Mouse (Mus musculus): ENCODE data around the gene Nxf3.
"Not testable (repeated sequence)": the region's sequence is repeated elsewhere in the genome, so short reads cannot be mapped to it uniquely, and the experiment has no call there.

Nxf3 gene

DNA sequence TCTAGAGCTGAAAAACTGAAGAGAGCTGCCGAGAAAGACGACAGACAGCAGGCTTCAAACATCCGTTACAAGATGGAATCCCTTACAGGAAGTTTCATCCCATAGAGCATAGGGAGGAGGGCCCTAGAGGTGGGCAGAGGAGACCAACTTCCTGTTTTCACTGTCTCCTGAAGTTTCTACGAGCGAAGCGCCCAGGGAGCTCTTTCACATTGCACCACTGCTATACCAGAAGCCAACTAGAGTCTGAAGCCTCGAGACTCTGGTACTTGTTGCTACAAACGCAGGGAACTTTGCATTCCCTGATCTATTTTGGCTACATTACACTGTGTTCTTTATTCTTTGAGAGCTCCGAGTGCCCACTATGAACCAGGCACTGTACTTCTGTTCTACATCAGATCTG is at the start of gene Nxf3:
Gene Nxf3 (minus strand): TSS at position 101 of the 400 bp plus-strand sequence.
- no peak for DNase-seq (ENCODE audit: low spot score)

DNA sequence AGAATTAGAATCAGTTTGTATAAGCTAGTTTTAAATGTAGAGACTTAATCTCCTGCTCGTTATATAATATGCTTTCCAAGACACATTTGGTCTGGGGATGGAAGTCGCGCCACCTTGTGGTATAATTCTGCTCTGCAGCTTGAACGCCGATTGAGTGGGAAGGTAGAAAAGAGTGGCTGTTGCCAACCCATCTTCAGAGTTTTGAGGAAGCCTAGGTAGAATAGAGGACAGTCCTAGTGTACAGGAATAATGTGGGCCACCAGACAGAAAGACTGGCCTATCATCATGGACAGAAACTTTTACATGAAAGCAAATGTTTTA is 42.6 kb upstream of the Nxf3 start:
- DNase-seq (ENCODE audit: low spot score) = peak; percentile 22

DNA sequence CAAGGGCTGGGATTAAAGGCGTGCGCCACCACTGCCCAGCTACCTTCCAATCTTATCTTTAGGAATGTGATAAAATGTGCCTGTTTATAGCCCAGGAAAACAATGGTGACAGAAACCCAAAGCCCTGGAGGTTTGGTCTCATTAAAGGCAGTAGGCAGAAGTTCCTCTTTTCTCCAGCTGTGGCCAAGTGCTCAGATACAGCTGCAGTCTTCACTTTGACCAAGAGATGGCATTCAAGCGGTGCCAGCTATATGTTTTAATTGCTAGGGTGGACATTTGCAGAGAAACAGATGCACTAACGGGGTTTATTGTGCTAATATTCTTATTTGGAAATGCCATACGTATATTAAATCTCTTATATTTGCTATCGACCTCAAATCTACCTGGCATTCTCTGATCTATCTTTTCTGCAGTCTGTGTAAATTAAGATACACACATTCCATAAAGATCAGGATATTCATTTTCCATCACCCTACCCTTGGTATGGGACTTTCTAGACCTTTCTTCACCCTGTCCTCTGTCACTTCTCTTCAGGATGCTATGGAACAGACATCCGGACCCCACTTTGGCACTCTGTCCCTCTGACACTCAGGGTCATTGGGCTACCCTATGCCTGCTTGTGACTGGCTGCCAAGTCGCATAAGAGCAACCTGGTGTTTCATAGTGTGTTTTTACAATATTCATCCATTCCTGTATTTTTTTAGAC is 42.1 kb upstream of the Nxf3 start:
- no peak for DNase-seq (ENCODE audit: low spot score)

- no peak for DNase-seq (ENCODE audit: low spot score)
These were observed 30.4 kb upstream of the Nxf3 start for GRCm38 (mm10) chrX:136115419-136115961.

- DNase-seq (ENCODE audit: low spot score) = no peak
These were observed 30.0 kb upstream of the Nxf3 start for GRCm38 (mm10) chrX:136115015-136115414.

DNA sequence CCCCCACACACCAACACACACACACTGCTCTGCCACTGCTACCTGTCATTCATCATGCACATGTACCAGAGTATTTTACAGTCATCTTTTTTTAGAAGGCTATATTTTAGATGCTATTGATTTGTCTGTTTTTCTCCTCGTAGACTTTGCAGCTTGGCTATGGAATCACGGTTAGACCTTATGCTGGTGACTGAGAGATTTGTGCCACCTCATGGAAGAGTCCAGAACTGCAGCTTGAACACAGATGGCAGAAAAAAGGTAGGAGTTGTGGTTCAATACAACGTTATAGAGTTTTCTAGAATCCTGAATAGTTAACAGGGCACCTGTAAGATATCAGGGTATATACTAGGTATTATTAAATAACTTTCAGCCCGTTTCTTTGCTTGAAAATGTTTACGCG is 22.9 kb upstream of the Nxf3 start:
- DNase-seq (ENCODE audit: low spot score) = peak; percentile 43

DNA sequence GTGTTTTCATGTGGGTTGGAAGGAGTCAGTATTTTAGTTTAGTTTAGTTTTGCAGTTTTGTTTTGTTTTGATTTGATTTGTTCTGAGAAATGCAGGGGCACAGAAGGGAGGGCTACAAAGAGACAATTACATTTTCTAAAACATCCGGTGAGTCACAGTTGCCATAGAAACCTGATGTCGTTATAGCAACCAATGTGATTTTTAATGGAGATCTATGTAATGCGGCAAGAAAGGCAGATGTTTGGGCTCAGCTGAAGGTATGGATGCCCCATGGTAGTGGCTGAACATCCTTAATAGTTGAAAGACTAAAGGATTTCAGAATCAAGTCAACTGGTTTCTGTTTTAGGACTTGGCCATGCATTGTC is 19.7 kb upstream of the Nxf3 start:
- DNase-seq (ENCODE audit: low spot score) = no peak

GRCm38 (mm10) chrX:136104046-136104723 is 19.1 kb upstream of the Nxf3 start:
- peak; percentile 25 for DNase-seq (ENCODE audit: low spot score)

GRCm38 (mm10) chrX:136094421-136094820 is 9.4 kb upstream of the Nxf3 start:
- no peak for DNase-seq (ENCODE audit: low spot score)

- no peak for DNase-seq (ENCODE audit: low spot score)
These were observed 7.6 kb upstream of the Nxf3 start for GRCm38 (mm10) chrX:136092497-136093279.

DNA sequence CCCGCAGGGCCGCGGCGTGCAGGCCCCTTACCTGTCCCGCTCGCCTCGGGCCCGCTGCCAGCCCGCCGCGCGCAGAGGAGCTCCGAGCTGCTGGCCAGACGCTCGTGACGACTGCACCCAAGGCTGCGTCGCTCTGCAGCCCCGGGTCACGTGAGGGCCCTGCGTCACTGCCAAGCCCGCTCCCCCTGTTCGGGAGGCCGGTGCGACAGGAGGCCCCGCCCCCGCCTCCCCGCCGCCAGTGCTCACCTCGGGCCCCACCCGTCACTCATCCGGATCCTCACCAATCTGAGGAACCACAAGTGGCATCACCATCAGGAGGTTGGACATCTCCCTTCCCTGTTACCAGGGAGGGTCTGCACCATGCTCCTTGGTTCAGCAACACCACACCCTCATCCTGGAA is 17.0 kb downstream of the Nxf3 start, which contains the start of gene Bex2:
Gene Bex2 (minus strand): TSS at position 217 of the 400 bp plus-strand sequence.
- DNase-seq (ENCODE audit: low spot score) = not testable (repeated sequence)

GRCm38 (mm10) chrX:136067201-136067991 is 17.7 kb downstream of the Nxf3 start:
- not testable (repeated sequence) for DNase-seq (ENCODE audit: low spot score)

GRCm38 (mm10) chrX:136060698-136061097 is 24.4 kb downstream of the Nxf3 start:
- no peak for DNase-seq (ENCODE audit: low spot score)

- no peak for DNase-seq (ENCODE audit: low spot score)
These were observed 33.8 kb downstream of the Nxf3 start for GRCm38 (mm10) chrX:136051219-136051618.

- peak; percentile 61 for DNase-seq (ENCODE audit: low spot score)
These were observed 37.5 kb downstream of the Nxf3 start for GRCm38 (mm10) chrX:136047528-136047927.

DNA sequence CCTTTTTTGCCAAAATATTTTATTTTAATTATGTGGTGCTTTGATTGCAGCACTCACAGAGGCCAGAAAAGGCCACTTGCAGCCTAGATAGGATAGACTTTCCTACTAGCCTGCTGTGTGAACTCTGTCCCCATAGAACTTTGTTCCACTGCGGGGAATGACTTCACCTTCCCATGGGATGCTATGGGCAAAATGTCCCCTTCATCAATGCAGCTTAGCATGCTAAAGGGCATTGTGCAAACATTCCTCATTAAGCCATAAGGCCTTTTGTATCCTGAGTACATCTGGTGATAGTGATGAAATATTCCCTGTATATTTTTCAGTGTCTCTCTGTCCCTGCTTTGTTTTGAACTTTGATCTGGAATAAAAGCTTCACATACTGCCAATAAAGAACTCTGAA is 41.3 kb downstream of the Nxf3 start:
- DNase-seq (ENCODE audit: low spot score) = no peak

DNA sequence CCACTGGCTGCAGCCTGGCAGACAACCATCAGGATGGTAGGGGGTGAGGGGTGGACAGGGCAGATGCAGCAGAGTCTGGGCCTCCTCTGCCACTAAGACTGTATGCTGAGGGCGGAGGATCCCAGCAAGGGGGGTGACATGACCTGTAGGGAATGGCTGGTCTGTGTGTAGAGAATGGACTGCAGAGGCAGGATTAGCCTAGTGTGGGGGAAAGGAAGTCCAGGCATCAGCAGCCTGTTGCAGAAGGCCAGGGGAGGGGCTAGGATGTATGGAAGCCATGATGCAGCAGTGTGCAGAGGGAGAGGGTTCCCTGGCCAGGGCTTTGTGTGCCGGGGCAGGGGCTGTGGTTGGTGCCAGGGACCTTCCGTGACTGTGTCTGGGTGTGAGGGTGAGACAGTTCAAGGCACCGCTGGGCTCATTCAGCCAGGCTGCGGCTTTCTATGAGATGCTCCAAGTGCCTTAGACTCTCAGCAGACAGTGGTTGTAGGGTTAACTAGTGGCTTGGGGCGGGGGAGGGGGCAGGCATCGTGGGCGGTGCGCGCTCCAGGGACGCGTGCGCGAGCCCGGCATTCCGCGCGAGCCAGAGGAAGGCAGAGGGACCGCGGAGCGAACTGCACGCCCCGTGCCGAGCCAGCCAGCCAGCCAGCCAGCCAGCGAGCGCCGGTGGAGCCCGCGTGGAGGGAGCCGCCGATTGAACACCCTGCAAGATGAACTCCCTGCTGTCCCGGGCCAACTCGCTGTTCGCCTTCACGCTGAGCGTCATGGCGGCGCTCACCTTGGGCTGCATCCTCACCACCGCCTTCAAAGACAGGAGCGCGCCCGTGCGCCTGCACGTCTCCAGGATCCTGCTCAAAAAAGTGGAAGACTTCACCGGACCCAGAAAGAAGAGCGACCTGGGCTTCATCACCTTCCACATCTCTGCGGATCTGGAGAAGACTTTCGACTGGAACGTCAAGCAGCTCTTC is 52.0 kb downstream of the Nxf3 start, which contains the start of gene Arxes1:
Gene Arxes1 (plus strand): TSS at position 569 of the 965 bp plus-strand sequence.
- DNase-seq (ENCODE audit: low spot score) = not testable (repeated sequence)

- DNase-seq (ENCODE audit: low spot score) = no peak
These were observed 54.7 kb downstream of the Nxf3 start for GRCm38 (mm10) chrX:136030331-136030730.

All from layer of hippocampus, adult 9-10 months (tissue).